Mouse (Mus musculus) embryonic facial prominence, embryonic 14.5 days (tissue): ENCODE data around the gene Rad51b. TPM values are rescaled to one million over a fixed set of nuclear protein-coding genes. Genes with fewer than 3 reads are reported as not detected.
A peak's percentile ranks its signal among the peaks of the same experiment; 100 is the strongest.

ENCODE experiments used
- ATAC-seq: fragments of 200-750 bp; cut with Nextera tagmentation; 2 replicates; pipeline ENCODE4 v1.8.0; 2017; ENCODE audit warnings: low read depth, moderate number of reproducible peaks, moderate TSS enrichment
- DNase-seq: peaks from one replicate; pipeline ENCODE4 v3.0.0-alpha.2; 2015; ENCODE audit warnings: low spot score
- H3K27ac ChIP-seq: fragments of 300-500 bp; sonication (generic); replicated peaks from 2 replicates; pipeline ENCODE4 v1.5.1; 2014; ENCODE audit warnings: low read depth, mild to moderate bottlenecking, low read length, moderate library complexity
- H3K27me3 ChIP-seq: fragments of 300-500 bp; sonication (generic); replicated peaks from 2 replicates; pipeline ENCODE4 v1.6.1; 2014; ENCODE audit warnings: low read length; ENCODE audit not compliant: control insufficient read depth, insufficient read depth
- H3K36me3 ChIP-seq: fragments of 300-500 bp; sonication (generic); 2 replicates; pipeline ENCODE4 v1.6.1; 2014; ENCODE audit warnings: low read length, mixed read lengths; ENCODE audit not compliant: control insufficient read depth, insufficient read depth
- H3K4me1 ChIP-seq: fragments of 300-500 bp; sonication (generic); 2 replicates; pipeline ENCODE4 v1.6.1; 2014; ENCODE audit warnings: antibody characterized with exemption, low read length; ENCODE audit not compliant: control insufficient read depth, insufficient read depth
- H3K4me2 ChIP-seq: fragments of 300-500 bp; sonication (generic); 2 replicates; pipeline ENCODE4 v1.6.1; 2014; ENCODE audit warnings: low read depth, mild to moderate bottlenecking, low read length, moderate library complexity, mixed read lengths
- H3K4me3 ChIP-seq: fragments of 300-500 bp; sonication (generic); 2 replicates; pipeline ENCODE4 v1.5.1; 2014; ENCODE audit warnings: low read depth, mild to moderate bottlenecking, low read length
- H3K9ac ChIP-seq: fragments of 300-500 bp; sonication (generic); 2 replicates; pipeline ENCODE4 v1.6.1; 2014; ENCODE audit warnings: low read depth, mild to moderate bottlenecking, low read length, moderate library complexity, mixed read lengths
- H3K9me3 ChIP-seq: fragments of 300-500 bp; sonication (generic); 2 replicates; pipeline ENCODE4 v1.6.1; 2016; ENCODE audit warnings: low read length; ENCODE audit not compliant: control insufficient read depth
- WGBS: fragments of 180-500 bp; shearing (Covaris S2); extraction: QIAGEN DNeasy Blood & Tissue Kit; methylation state at CpG from one replicate; pipeline ENCODE4 v1.1.7; 2014; 5-methylcytosine and 5-hydroxymethylcytosine counted together
- polyA plus RNA-seq: library from polyadenylated mRNA; unstranded; fragments of >200 nt; fragmentation: Nextera tagmentation; extraction: Ambion mirVana; gene quantifications from 2 replicates; pipeline ENCODE4 v1.2.1, GENCODE M21; 2014

Rad51b gene
- polyA plus RNA-seq, 1 experiment from 2014 or later = 5.1 TPM

DNA sequence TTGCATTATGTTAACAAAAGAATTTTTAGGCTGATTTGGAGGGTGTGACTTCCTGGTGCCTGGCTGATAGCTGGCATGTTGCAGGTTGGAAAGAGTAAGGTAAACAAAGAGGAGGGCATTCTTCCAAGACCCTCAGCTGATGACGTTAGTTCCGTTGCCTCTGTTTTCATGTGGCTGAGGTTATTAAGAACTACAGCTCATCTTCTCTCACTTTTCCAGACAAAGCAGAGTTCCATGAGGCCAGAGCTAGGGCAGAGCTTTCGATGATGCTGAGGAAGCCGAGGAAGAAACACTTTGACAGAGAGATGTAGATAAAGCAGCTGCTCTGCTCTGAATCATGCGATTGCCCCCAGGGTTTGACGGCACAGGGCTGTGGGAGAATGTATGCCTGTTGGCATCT lies 250.5 kb downstream of the Rad51b start:
- Histone ChIP-seq H3K36me3 (no peaks in the 10 kb centered on the region), H3K27me3 (no peaks in the 10 kb centered on the region), H3K9me3 (no peaks in the 10 kb centered on the region), H3K4me3 (no peak overlapping the region), H3K27ac (0 out of 2 replicates have a peak overlapping the region, but pooled peaks have one; percentile 8), H3K9ac (no peak overlapping the region), H3K4me2 (no peak overlapping the region), H3K4me1 (peaks cover 13% of the 10 kb centered on the region)
- 61% methylated on average over 6 of the region's 6 CpGs for WGBS
- no peak for ATAC-seq
- DNase-seq = peak; percentile 35

DNA sequence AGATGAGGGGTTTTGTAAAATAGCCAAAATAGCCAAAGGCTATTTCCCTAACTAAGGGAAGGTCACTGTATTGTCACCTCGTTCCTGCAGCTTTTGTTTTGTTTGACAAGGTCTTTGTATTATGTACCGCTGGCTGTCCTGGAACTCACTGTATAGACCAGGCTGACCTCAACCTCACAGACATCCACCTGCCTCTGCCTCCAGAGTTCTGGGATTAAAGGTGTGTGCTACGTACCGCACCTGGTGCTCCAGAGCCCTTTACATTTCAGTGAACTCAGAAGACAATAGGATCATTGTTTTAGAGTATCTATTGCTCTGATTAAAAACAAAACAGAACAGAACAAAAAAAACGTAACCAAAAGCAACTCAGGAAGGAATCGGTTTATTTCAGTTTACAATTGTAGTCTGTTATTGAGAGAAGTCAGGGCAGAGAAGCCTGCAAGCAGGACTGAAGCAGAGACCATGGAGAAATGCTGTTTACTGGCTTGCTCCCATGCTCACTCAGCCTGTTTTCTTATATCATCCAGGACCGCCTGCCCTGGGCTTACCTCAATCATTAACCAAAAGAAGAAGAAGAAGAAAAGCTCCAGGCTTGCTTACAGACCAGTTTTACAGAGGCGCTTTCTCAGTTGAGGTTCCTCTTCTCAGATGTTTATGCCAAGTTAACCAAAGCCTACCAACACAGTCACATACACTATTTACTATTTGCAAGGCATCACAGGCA lies 251.7 kb downstream of the Rad51b start:
- peaks cover 13% of the 10 kb centered on the region for H3K4me1 ChIP-seq
- 78% methylated on average over 8 of the region's 8 CpGs for WGBS
- no peak for ATAC-seq

GRCm38 (mm10) chr12:79550049-79550682 lies 253.1 kb downstream of the Rad51b start:
- H3K9ac ChIP-seq = no peak overlapping the region
- no peak overlapping the region; the same call in 1 of the 2 replicates for H3K27ac ChIP-seq
- peak; percentile 68 for DNase-seq
- no peaks in the 10 kb centered on the region for H3K9me3 ChIP-seq
- no peaks in the 10 kb centered on the region for H3K27me3 ChIP-seq
- H3K4me1 ChIP-seq = peaks cover 13% of the 10 kb centered on the region
- WGBS = 71% methylated on average over 7 of the region's 7 CpGs
- H3K36me3 ChIP-seq = no peaks in the 10 kb centered on the region
- H3K4me2 ChIP-seq = no peak overlapping the region
- ATAC-seq = peak; percentile 90; the same call in 1 of the 2 replicates
- no peak overlapping the region for H3K4me3 ChIP-seq

More for the DNA sequence above, 251.7 kb downstream of the Rad51b start:
- H3K36me3 ChIP-seq = no peaks in the 10 kb centered on the region
- no peak for DNase-seq
- H3K9me3 ChIP-seq = no peaks in the 10 kb centered on the region
- H3K27me3 ChIP-seq = no peaks in the 10 kb centered on the region
- no peak overlapping the region for H3K4me2 ChIP-seq
- H3K27ac ChIP-seq = no peak overlapping the region; the same call in 1 of the 2 replicates
- no peak overlapping the region for H3K9ac ChIP-seq
- no peak overlapping the region for H3K4me3 ChIP-seq

- peaks cover 13% of the 10 kb centered on the region for H3K4me1 ChIP-seq
- no peaks in the 10 kb centered on the region for H3K9me3 ChIP-seq
- no peak overlapping the region for H3K27ac ChIP-seq
- no peak overlapping the region for H3K4me2 ChIP-seq
- no peak overlapping the region for H3K4me3 ChIP-seq
- no peak overlapping the region for H3K9ac ChIP-seq
- ATAC-seq = no peak
- DNase-seq = no peak
- H3K27me3 ChIP-seq = no peaks in the 10 kb centered on the region
- no peaks in the 10 kb centered on the region for H3K36me3 ChIP-seq
- 74% methylated on average over 1 of the region's 1 CpGs for WGBS
Measured at GRCm38 (mm10) chr12:79551274-79551673, 254.2 kb downstream of the Rad51b start.

DNA sequence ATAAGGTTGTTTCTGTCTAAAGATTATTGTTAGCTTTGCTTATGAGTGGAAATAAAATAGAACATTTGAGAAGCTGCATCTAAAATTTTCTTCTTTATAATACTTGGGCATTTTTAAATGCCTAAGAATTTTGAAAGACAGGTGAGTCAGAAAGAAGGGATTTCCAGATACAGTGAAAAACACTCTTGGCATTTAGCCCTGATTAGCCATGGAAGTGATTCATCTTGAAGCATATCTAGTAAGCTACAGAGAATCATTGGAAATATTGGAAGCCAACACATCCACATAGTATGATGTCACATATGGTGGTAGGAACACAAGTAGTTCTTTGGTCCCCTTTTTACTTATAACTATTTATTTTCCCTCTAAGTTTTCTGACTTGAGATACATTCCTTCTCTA lies 256.0 kb downstream of the Rad51b start:
- DNase-seq (no peak), ATAC-seq (no peak)
- Histone ChIP-seq H3K4me2 (no peak overlapping the region), H3K27me3 (no peaks in the 10 kb centered on the region), H3K27ac (no peak overlapping the region), H3K9ac (no peak overlapping the region), H3K4me1 (peaks cover 6% of the 10 kb centered on the region; the same call in 1 of the 2 replicates), H3K9me3 (no peaks in the 10 kb centered on the region), H3K4me3 (no peak overlapping the region), H3K36me3 (no peaks in the 10 kb centered on the region)

DNA sequence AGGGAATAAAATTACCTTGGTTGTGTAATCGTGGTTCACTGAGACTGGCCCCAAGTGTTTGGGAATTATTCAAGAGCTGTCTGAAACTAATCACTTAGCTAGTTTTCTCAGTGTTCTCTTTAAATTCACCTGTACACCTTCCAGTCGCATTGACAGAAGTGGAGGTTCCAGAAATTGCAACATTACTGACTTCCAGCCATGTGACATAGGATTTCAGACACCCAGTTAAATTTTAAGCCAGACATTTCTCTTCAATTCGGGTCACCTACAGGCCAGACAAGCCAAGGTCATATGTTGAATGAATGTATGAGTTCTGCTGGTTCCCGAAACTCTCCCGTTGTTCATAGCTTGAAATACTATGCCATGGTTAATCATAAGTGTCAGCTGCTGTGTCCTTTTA lies 260.8 kb downstream of the Rad51b start:
- H3K4me2 ChIP-seq = no peak overlapping the region
- H3K9ac ChIP-seq = no peak overlapping the region
- no peaks in the 10 kb centered on the region for H3K36me3 ChIP-seq
- DNase-seq (no peak), ATAC-seq (no peak)
- no peaks in the 10 kb centered on the region for H3K27me3 ChIP-seq
- peaks cover 21% of the 10 kb centered on the region for H3K4me1 ChIP-seq
- no peaks in the 10 kb centered on the region for H3K9me3 ChIP-seq
- no peak overlapping the region for H3K27ac ChIP-seq
- H3K4me3 ChIP-seq = no peak overlapping the region
- WGBS = 68% methylated on average over 5 of the region's 5 CpGs

GRCm38 (mm10) chr12:79558711-79559110 lies 261.6 kb downstream of the Rad51b start:
- Histone ChIP-seq H3K4me2 (no peak overlapping the region), H3K36me3 (no peaks in the 10 kb centered on the region), H3K27ac (peak overlapping the region; percentile 75), H3K4me1 (peaks cover 21% of the 10 kb centered on the region), H3K27me3 (no peaks in the 10 kb centered on the region), H3K4me3 (no peak overlapping the region), H3K9ac (no peak overlapping the region), H3K9me3 (no peaks in the 10 kb centered on the region)
- DNase-seq (no peak), ATAC-seq (no peak)
- WGBS = 79% methylated on average over 3 of the region's 3 CpGs

- Histone ChIP-seq H3K9ac (no peak overlapping the region), H3K4me2 (no peak overlapping the region), H3K36me3 (no peaks in the 10 kb centered on the region), H3K27ac (peak overlapping the region; percentile 75), H3K4me3 (no peak overlapping the region), H3K9me3 (no peaks in the 10 kb centered on the region), H3K4me1 (peaks cover 21% of the 10 kb centered on the region), H3K27me3 (no peaks in the 10 kb centered on the region)
- ATAC-seq = peak; percentile 55
- peak; percentile 63 for DNase-seq
- WGBS = 42% methylated on average over 4 of the region's 4 CpGs
Measured at GRCm38 (mm10) chr12:79559410-79560015, 262.4 kb downstream of the Rad51b start.
